Mouse (Mus musculus) neural tube, embryonic 14.5 days (tissue): ENCODE results near the gene Taf1a. TPM values are rescaled to one million over a fixed set of nuclear protein-coding genes. Genes with fewer than 3 reads are reported as not detected.
"Not testable (repeated sequence)": the region's sequence is repeated elsewhere in the genome, so short reads cannot be mapped to it uniquely, and the experiment has no call there.

Experiments used
- ATAC-seq: fragments of 200-750 bp; cut with Nextera tagmentation; 2 replicates; pipeline ENCODE4 v1.8.0; 2017; ENCODE audit warnings: low read depth, mild to moderate bottlenecking, moderate TSS enrichment, moderate library complexity
- H3K27ac ChIP-seq: fragments of 300-500 bp; sonication (generic); 2 replicates; pipeline ENCODE4 v1.5.1; 2014; ENCODE audit warnings: low read depth, mild to moderate bottlenecking, control low read depth, low read length, moderate library complexity, mixed read lengths
- H3K27me3 ChIP-seq: fragments of 300-500 bp; sonication (generic); 2 replicates; pipeline ENCODE4 v1.6.1; 2014; ENCODE audit warnings: low read length; ENCODE audit not compliant: control insufficient read depth, insufficient read depth
- H3K36me3 ChIP-seq: fragments of 300-500 bp; sonication (generic); 2 replicates; pipeline ENCODE4 v1.6.1; 2014; ENCODE audit warnings: low read length, mixed read lengths; ENCODE audit not compliant: control insufficient read depth, insufficient read depth
- H3K4me1 ChIP-seq: fragments of 300-500 bp; sonication (generic); 2 replicates; pipeline ENCODE4 v1.6.1; 2014; ENCODE audit warnings: low read length; ENCODE audit not compliant: control insufficient read depth, insufficient read depth
- H3K4me2 ChIP-seq: fragments of 300-500 bp; sonication (generic); 2 replicates; pipeline ENCODE4 v1.6.1; 2014; ENCODE audit warnings: mild to moderate bottlenecking, low read depth, low read length, control low read depth
- H3K4me3 ChIP-seq: fragments of 300-500 bp; sonication (generic); 2 replicates; pipeline ENCODE4 v1.5.1; 2014; ENCODE audit warnings: low read depth, low read length, control low read depth, mixed read lengths
- H3K9ac ChIP-seq: fragments of 300-500 bp; sonication (generic); replicated peaks from 2 replicates; pipeline ENCODE4 v1.6.1; 2014; ENCODE audit warnings: low read depth, mild to moderate bottlenecking, control low read depth, low read length, mixed read lengths
- H3K9me3 ChIP-seq: fragments of 300-500 bp; sonication (generic); 2 replicates; pipeline ENCODE4 v1.6.1; 2016; ENCODE audit warnings: low read length; ENCODE audit not compliant: control insufficient read depth
- WGBS: fragments of 180-500 bp; shearing (Covaris S2); extraction: QIAGEN DNeasy Blood & Tissue Kit; methylation state at CpG from one replicate; pipeline ENCODE4 v1.1.7; 2014; 5-methylcytosine and 5-hydroxymethylcytosine counted together
- polyA plus RNA-seq: library from polyadenylated mRNA; unstranded; fragments of >200 nt; fragmentation: Nextera tagmentation; extraction: Ambion mirVana; gene quantifications from 2 replicates; pipeline ENCODE4 v1.2.1, GENCODE M21; 2014

The Taf1a gene
- polyA plus RNA-seq, 1 experiment from 2014 or later: 17.2 TPM

- H3K9ac ChIP-seq: no peak overlapping the region
- H3K4me2 ChIP-seq: no peak overlapping the region
- H3K9me3 ChIP-seq: no peaks in the 10 kb centered on the region
- 93% methylated on average over 2 of the region's 2 CpGs for WGBS
- no peaks in the 10 kb centered on the region for H3K36me3 ChIP-seq
- no peak overlapping the region for H3K27ac ChIP-seq
- H3K4me3 ChIP-seq: no peak overlapping the region
- 0 out of 2 replicates have a peak, but pooled peaks cover 3% of the 10 kb centered on the region for H3K27me3 ChIP-seq
- H3K4me1 ChIP-seq: no peaks in the 10 kb centered on the region
- ATAC-seq: no peak
These were observed 6.2 kb upstream of the Taf1a start for GRCm38 (mm10) chr1:183382621-183383020.

- not testable (repeated sequence) for H3K4me2 ChIP-seq, H3K9ac ChIP-seq, ATAC-seq, H3K4me3 ChIP-seq, H3K9me3 ChIP-seq, H3K36me3 ChIP-seq, H3K4me1 ChIP-seq, H3K27ac ChIP-seq, H3K27me3 ChIP-seq
- WGBS: 93% methylated on average over 3 of the region's 3 CpGs
These were observed 1.4 kb upstream of the Taf1a start for GRCm38 (mm10) chr1:183387421-183387820.

- no peak overlapping the region for H3K4me2 ChIP-seq
- H3K9ac ChIP-seq: no peak overlapping the region
- H3K4me1 ChIP-seq: no peaks in the 10 kb centered on the region
- no peak overlapping the region for H3K4me3 ChIP-seq
- no peak for ATAC-seq
- H3K36me3 ChIP-seq: peaks cover 31% of the 10 kb centered on the region
- H3K27ac ChIP-seq: no peak overlapping the region
- no peaks in the 10 kb centered on the region for H3K9me3 ChIP-seq
- WGBS: 96% methylated on average over 3 of the region's 3 CpGs
- no peaks in the 10 kb centered on the region for H3K27me3 ChIP-seq
These were observed 14.6 kb downstream of the Taf1a start for GRCm38 (mm10) chr1:183403396-183403795.

- Histone ChIP-seq H3K27me3 (no peaks in the 10 kb centered on the region), H3K27ac (no peak overlapping the region), H3K4me1 (no peaks in the 10 kb centered on the region), H3K4me3 (no peak overlapping the region), H3K4me2 (no peak overlapping the region), H3K9me3 (no peaks in the 10 kb centered on the region), H3K36me3 (peaks cover 15% of the 10 kb centered on the region), H3K9ac (no peak overlapping the region)
- no peak for ATAC-seq
- 90% methylated on average over 15 of the region's 15 CpGs for WGBS
These were observed 25.4 kb downstream of the Taf1a start for GRCm38 (mm10) chr1:183414081-183414727.

- ATAC-seq: no peak
- Histone ChIP-seq H3K27ac (no peak within 1 kb of the TSS), H3K4me2 (no peak within 1 kb of the TSS), H3K36me3 (no peaks in the 10 kb centered on the region), H3K9me3 (no peaks in the 10 kb centered on the region), H3K27me3 (no peaks in the 10 kb centered on the region), H3K4me1 (no peaks in the 10 kb centered on the region), H3K4me3 (no peak within 1 kb of the TSS), H3K9ac (no peak within 1 kb of the TSS)
- WGBS: 75% methylated on average over 12 of the region's 12 CpGs
These were observed 29.1 kb downstream of the Taf1a start, which contains the start of gene Hhipl2 for GRCm38 (mm10) chr1:183417873-183418272. Gene Hhipl2, plus strand, starts transcription at chr1:183418215.

GRCm38 (mm10) chr1:183419741-183420140, 31.0 kb downstream of the Taf1a start:
- Histone ChIP-seq H3K9ac (no peak overlapping the region), H3K4me3 (no peak overlapping the region), H3K36me3 (no peaks in the 10 kb centered on the region), H3K27me3 (no peaks in the 10 kb centered on the region), H3K9me3 (no peaks in the 10 kb centered on the region; the same call in 1 of the 2 replicates), H3K4me1 (no peaks in the 10 kb centered on the region), H3K27ac (no peak overlapping the region), H3K4me2 (no peak overlapping the region)
- ATAC-seq: no peak
- WGBS: 91% methylated on average over 7 of the region's 7 CpGs

GRCm38 (mm10) chr1:183420296-183420695, 31.5 kb downstream of the Taf1a start:
- Histone ChIP-seq H3K27me3 (no peaks in the 10 kb centered on the region), H3K36me3 (no peaks in the 10 kb centered on the region), H3K4me2 (no peak overlapping the region), H3K27ac (no peak overlapping the region), H3K4me1 (no peaks in the 10 kb centered on the region), H3K4me3 (no peak overlapping the region), H3K9ac (no peak overlapping the region), H3K9me3 (no peaks in the 10 kb centered on the region; the same call in 1 of the 2 replicates)
- 90% methylated on average over 10 of the region's 10 CpGs for WGBS
- ATAC-seq: no peak

DNA sequence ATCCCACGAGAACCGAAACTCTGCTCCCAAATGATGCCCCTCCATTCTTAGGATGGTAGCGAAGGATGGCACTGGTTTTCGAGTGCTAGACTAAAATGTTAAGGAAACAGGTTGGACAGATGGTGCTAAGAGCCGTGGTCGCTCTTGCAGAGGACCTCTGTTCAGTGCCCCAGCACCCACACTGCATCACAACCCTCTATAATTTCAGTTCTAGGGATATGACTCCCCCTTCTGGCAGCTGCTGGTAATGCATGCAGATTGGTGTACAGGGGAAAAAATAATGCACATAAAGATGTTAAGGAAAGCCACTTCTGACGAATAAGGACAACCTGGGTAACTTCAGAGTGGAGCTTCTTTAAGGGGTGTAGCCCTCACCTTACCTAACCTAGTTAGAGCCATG, 35.3 kb downstream of the Taf1a start:
- no peak overlapping the region for H3K4me2 ChIP-seq
- H3K27ac ChIP-seq: no peak overlapping the region
- no peaks in the 10 kb centered on the region for H3K36me3 ChIP-seq
- no peak overlapping the region for H3K9ac ChIP-seq
- ATAC-seq: no peak
- H3K9me3 ChIP-seq: no peaks in the 10 kb centered on the region; the same call in 1 of the 2 replicates
- H3K4me3 ChIP-seq: no peak overlapping the region
- H3K4me1 ChIP-seq: no peaks in the 10 kb centered on the region
- no peaks in the 10 kb centered on the region for H3K27me3 ChIP-seq
- 92% methylated on average over 7 of the region's 7 CpGs for WGBS

GRCm38 (mm10) chr1:183434918-183435317, 46.1 kb downstream of the Taf1a start:
- H3K9me3 ChIP-seq: no peaks in the 10 kb centered on the region
- no peak overlapping the region for H3K4me3 ChIP-seq
- H3K27me3 ChIP-seq: no peaks in the 10 kb centered on the region
- no peak overlapping the region for H3K9ac ChIP-seq
- H3K4me2 ChIP-seq: no peak overlapping the region
- H3K36me3 ChIP-seq: no peaks in the 10 kb centered on the region
- ATAC-seq: no peak
- no peaks in the 10 kb centered on the region for H3K4me1 ChIP-seq
- 91% methylated on average over 9 of the region's 9 CpGs for WGBS
- no peak overlapping the region for H3K27ac ChIP-seq
